Mouse (Mus musculus) megakaryocyte, embryonic 14.5 days (primary cell): ENCODE measurements at regions not wholly inside any gene's neighbourhood (a gene's known extent, or its start where the extent isn't known, plus 50 kb on each side); places are given as distances from the start of the nearest gene placed in this dataset.

Experiments
- FLI1 ChIP-seq: IDR thresholded peaks from 2 replicates; pipeline ENCODE4 v1.6.1; 2012; ENCODE audit warnings: low read length, inconsistent platforms, mixed read lengths
- GATA1 ChIP-seq: IDR thresholded peaks from 3 replicates; pipeline ENCODE4 v1.6.1; 2012; ENCODE audit warnings: mixed read lengths, low read length, inconsistent platforms, borderline replicate concordance

GRCm38 (mm10) chr7:133457436-133458324 lies 144.3 kb downstream of the Tex36 start:
- TF ChIP-seq GATA1 (no peak), FLI1 (no peak)
